Mouse (Mus musculus): ENCODE measurements at regions not wholly inside any gene's neighbourhood (a gene's known extent, or its start where the extent isn't known, plus 50 kb on each side); places are given as distances from the start of the nearest gene placed in this dataset.

GRCm38 (mm10) chr13:35202069-35202468 is 175.2 kb upstream of the Eci2 start:
- TF ChIP-seq CTCF (IDR thresholded peaks at IDR 0.05; ENCODE audit: insufficient read depth, low read length) (no peak), POLR2A (IDR thresholded peaks at IDR 0.05; ENCODE audit: borderline replicate concordance, extremely low read depth, low read depth, low read length) (no peak)

All from lung, adult 2 months (tissue).